Mouse (Mus musculus): ENCODE measurements at regions not wholly inside any gene's neighbourhood (a gene's known extent, or its start where the extent isn't known, plus 50 kb on each side); places are given as distances from the start of the nearest gene placed in this dataset.

DNA sequence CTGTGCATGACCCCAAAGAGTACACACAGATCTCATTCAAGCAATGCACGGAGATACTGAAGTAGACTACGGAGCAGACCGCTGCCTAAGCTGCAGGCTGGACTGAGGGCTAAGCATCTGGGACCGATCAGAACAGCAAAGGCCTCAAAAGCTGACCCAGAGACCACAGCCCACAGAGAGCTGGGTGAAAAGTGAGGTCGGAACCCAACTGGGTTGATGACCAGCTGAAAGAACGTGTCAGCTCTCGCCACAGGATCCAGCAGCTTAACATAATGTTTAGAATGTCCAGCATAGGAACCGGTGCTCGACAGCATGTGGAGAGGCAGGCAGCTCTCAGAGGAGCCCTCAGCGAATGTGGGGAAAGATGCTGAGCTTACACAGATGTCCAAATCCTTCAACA, 67.4 kb upstream of the Prok2 start:
- intact Hi-C loops (cut with DNase I) = no loop called here

- intact Hi-C loops (cut with DNase I) = no loop called here
Observed at GRCm38 (mm10) chr6:99792353-99792752, 66.2 kb upstream of the Prok2 start.

DNA sequence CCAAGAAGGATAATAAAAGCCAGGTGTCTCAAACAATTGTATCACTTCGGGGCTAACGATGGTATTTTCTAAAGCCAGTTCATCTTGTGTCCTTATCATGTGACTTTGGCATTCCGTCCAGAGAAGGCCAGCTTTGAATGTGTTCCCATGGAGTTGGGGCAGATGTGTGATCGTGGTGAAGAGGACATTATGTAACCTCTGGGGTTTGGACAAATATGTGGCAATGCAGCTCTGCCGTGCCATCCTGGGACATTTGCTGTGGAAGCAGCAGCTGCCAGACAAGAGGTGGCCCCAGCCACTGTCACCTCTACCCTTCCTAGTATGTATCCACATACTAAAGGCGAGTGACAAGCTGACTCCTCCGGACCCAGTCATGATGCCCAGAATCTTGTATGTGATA, 60.8 kb upstream of the Prok2 start:
- intact Hi-C loops (cut with DNase I) = loop anchor here (5.0 kb wide), 1 partner anchor 115 kb away; no protein-coding TSS in a partner anchor

GRCm38 (mm10) chr6:99785212-99785611, 59.0 kb upstream of the Prok2 start:
- intact Hi-C loops (cut with DNase I) = loop anchor here (5.0 kb wide), 1 partner anchor 113 kb away; no protein-coding TSS in a partner anchor

DNA sequence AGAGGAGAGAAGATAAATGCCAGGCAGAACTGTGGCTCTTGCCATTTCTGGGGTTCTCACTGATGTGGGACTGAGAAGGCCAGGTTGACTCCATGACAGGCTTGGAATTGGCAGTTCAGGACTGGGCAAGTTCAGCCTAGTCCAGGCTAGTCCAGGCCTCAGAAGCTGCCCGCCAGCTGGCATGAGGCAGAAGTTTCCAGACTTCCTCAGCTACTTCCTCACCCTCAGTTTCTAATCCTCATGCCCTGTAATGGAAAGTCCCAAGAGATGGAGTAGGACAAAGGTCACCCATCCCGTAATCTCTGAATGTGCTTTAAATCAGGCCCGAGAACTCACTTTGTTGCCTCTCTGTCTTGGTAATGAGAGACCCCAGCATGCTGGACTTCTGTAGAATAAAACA, 58.6 kb upstream of the Prok2 start:
- intact Hi-C loops (cut with DNase I) = loop anchor here (5.0 kb wide), 2 partner anchors 98 to 113 kb away; no protein-coding TSS in a partner anchor

- intact Hi-C loops (cut with DNase I) = loop anchor here (5.0 kb wide), 1 partner anchor 97 kb away; no protein-coding TSS in a partner anchor
Observed at GRCm38 (mm10) chr6:99784285-99784684, 58.1 kb upstream of the Prok2 start.

- intact Hi-C loops (cut with DNase I) = loop anchor here (5.0 kb wide), 1 partner anchor 96 kb away; no protein-coding TSS in a partner anchor
Observed at GRCm38 (mm10) chr6:99782996-99783395, 56.8 kb upstream of the Prok2 start.
